Mouse (Mus musculus) neutrophil, adult 83 days (primary cell): ENCODE data around the gene Cd320. TPM values are rescaled to one million over a fixed set of nuclear protein-coding genes. Genes with fewer than 3 reads are reported as not detected.

ENCODE experiments used
- total RNA-seq, 2 experiments: library from RNA; stranded (reverse); gene quantifications; one replicate each; pipeline ENCODE4 v1.2.4; 2023

The Cd320 gene
- total RNA-seq = 1 to 10 TPM; 1.4 to 1.6 TPM

DNA sequence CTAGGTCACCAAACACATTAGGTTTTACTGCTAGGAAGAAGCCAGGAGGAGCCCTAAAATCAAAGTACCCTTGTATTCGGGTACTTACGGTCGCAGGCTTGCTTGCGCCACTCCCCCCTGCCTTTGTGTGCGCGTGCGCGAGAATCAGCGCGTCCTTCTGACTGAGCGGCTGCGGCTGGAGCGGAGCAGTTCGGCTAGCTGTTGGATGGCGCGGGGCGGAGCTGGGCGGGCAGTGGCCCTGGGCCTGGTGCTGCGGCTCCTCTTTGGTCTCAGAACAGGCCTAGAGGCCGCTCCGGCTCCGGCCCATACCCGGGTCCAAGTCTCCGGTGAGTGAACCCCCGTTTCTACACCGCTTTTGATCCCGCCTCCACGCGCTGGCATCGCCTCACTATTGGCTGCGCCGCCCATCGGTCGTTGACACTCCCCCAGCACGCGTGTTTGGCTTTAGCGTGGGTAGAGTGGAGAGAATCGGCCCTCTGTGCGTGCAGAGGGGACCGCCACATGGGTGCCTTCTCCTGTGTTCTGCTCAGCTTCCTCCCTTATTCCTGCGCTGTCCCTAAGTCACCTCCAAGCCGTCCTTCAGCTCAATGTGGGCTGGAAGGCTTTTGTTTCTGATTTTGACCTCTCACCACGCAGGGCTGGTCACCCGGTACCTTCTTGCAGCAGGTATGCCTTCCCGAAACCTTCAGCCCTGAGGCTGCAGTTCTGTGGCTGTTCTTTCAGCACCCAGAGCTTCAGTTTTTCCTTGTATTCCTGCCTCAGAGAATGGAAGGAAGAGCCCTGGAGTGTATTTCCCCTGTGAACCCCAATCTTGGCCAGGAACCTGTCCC, at the start of gene Cd320:
Cd320 (plus strand) TSS at position 126 of the 830 bp plus-strand sequence.

DNA sequence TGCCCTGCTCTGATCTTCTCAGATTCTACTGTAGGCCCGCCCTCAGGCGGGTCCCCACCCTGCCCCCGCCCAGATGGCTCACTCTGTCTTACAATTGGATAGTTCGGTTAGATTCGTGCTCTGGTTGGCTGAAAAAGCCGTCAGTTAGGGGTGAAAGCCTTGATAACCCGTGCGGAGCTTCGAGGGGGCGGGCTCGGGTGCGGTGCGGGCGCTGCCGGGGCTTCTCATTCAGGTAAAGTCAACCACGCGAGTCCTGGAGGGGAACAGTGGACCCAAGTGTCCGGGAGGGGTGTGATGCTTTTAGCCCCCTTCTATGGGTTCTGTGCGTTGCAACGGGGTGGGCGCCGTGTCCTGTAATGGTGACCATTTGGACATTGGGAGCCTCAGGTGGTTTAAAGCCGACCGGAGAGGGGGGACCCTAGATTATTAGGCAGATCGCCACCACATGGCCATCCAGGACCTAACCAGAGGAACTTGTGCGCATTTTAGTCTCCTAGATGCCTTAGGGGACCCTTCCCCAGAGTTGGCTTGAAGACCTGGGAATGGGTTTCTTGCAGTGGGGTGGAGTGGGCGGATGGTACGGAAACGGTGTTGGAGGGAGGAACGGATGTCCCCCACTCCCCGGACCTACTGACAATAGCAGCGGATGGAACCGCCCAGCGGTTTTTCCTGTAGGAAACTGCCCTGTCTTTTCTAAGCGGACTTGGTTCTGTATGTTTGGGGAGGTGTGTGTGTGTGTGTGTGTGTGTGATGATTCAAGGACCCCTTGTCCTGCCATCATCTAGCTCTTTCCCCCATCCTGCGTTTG, 32.4 kb upstream of the Cd320 start, which contains the start of gene Kank3:
Kank3 (plus strand) TSS at position 186 of the 808 bp plus-strand sequence.

DNA sequence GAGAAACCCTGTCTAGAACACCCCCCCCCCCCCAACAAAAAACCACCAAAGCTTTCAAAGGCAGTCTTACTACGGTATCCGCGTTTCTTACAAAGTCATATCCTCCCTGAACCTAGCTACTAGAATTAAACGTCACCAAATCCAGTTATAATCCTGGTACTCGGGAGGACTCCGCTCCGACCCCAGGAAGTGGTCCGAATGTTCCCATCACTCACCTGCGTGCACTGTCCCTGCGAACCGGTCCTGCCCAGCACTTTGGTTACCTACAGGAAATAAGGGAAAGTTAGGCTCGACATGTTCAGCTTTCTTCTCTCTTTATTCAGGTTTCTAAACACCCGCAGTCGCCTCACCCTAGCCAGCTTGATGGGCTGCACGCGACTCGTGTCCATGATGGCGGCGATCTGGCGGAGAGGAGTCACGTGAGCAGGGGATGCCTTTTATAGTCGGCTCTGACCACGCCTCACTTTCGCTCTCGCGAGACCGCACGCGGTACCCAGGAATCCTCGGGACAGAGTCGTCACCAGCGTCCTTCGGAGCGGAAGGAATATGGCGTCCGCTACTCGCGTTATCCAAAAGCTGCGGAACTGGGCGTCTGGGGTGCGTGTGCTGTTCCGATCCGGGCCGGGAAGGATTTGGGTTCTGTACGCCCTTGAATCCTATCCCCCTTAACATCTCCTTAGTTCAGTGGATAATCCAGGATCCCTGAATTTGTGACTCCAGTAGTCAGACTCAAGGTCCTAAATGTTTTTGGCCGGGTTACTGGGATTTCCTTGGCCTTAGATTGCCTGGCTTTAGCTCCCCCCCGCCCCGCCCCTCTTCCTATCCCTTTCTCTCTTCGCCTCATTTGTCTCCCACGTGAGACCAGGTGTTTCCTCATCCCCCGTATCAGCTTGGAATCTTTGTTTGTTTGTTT, 18.6 kb upstream of the Cd320 start, which contains the start of the genes Rps28 and Ndufa7:
Rps28 (minus strand) TSS at position 479 of the 913 bp plus-strand sequence.
Ndufa7 (plus strand) TSS at position 489 of the 913 bp plus-strand sequence.

GRCm38 (mm10) chr17:33873537-33873936, 30.6 kb downstream of the Cd320 start, which contains the start of gene Gm7029:
Gm7029 (plus strand) TSS chr17:33873837.

GRCm38 (mm10) chr17:33890533-33891059, 47.7 kb downstream of the Cd320 start, which contains the start of gene Kifc1:
Kifc1 (minus strand) TSS chr17:33890661.

Other genes starting within 250 kb of the Cd320 start
- 10 to 100 TPM; 57.2 to 61.6 TPM for gene Zfp414, start 214.0 kb upstream of the Cd320 start, total RNA-seq
- gene Pram1, start 205.0 kb upstream of the Cd320 start, total RNA-seq = 100 to 1,000 TPM; 300 to 315 TPM
- gene Hnrnpm, start 156.2 kb upstream of the Cd320 start, total RNA-seq = 100 to 1,000 TPM; 176 to 180 TPM
- 10 to 100 TPM; 53.2 to 58.4 TPM for gene March2, start 124.4 kb upstream of the Cd320 start, total RNA-seq
- gene Rab11b, start 82.6 kb upstream of the Cd320 start, total RNA-seq = 100 to 1,000 TPM; 157 to 164 TPM
- 1 to 10 TPM; 1.9 to 2.0 TPM for gene Angptl4, start 61.3 kb upstream of the Cd320 start, total RNA-seq
- gene Kank3, start 32.6 kb upstream of the Cd320 start, total RNA-seq = 1 to 10 TPM; 4.7 to 6.3 TPM
- 1,000 to 10,000 TPM; 1,192 to 1,292 TPM for gene Rps28, start 18.5 kb upstream of the Cd320 start, total RNA-seq
- 100 to 1,000 TPM; 111 TPM for gene Ndufa7, start 18.5 kb upstream of the Cd320 start, total RNA-seq
- gene Gm7029, start 30.7 kb downstream of the Cd320 start, total RNA-seq = not detected
- gene Kifc1, start 47.6 kb downstream of the Cd320 start, total RNA-seq = 10 to 100 TPM; 43.5 to 51.2 TPM
- gene Platr17, start 62.0 kb downstream of the Cd320 start, total RNA-seq = under 1 TPM in 1 of 2 experiments, not detected in 1; 0.75 TPM
- 10 to 100 TPM; 31.0 to 43.2 TPM for gene Daxx, start 66.3 kb downstream of the Cd320 start, total RNA-seq
- 100 to 1,000 TPM; 223 to 251 TPM for gene Tapbp, start 72.8 kb downstream of the Cd320 start, total RNA-seq
- gene Zbtb22, start 72.8 kb downstream of the Cd320 start, total RNA-seq = 10 to 100 TPM; 33.5 to 33.8 TPM
- gene Rgl2, start 86.5 kb downstream of the Cd320 start, total RNA-seq = 100 to 1,000 TPM; 227 to 229 TPM
- 10 to 100 TPM; 47.8 to 54.5 TPM for gene Pfdn6, start 97.3 kb downstream of the Cd320 start, total RNA-seq
- gene Wdr46, start 97.6 kb downstream of the Cd320 start, total RNA-seq = 10 to 100 TPM; 21.7 to 22.4 TPM
- gene B3galt4, start 108.4 kb downstream of the Cd320 start, total RNA-seq = 10 to 100 TPM; 10.3 to 10.5 TPM
- gene Vps52, start 112.7 kb downstream of the Cd320 start, total RNA-seq = 10 to 100 TPM; 54.0 to 58.9 TPM
- 100 to 1,000 TPM; 476 to 509 TPM for gene Rps18, start 112.9 kb downstream of the Cd320 start, total RNA-seq
- 1,000 to 10,000 TPM; 1,097 to 1,101 TPM for gene H2-K1, start 157.3 kb downstream of the Cd320 start, total RNA-seq
- 10 to 100 TPM in 1 of 2 experiments, 1 to 10 TPM in 1; 8.4 to 13.9 TPM for gene Ring1, start 181.6 kb downstream of the Cd320 start, total RNA-seq
- 10 to 100 TPM; 59.9 to 61.3 TPM for gene H2-Ke6, start 185.0 kb downstream of the Cd320 start, total RNA-seq
- 10 to 100 TPM; 60.8 to 68.3 TPM for gene Slc39a7, start 188.6 kb downstream of the Cd320 start, total RNA-seq
- 10 to 100 TPM; 45.9 to 68.6 TPM for gene Rxrb, start 188.7 kb downstream of the Cd320 start, total RNA-seq
- gene Col11a2, start 196.3 kb downstream of the Cd320 start, total RNA-seq = 10 to 100 TPM; 16.6 to 17.7 TPM
- gene H2-Oa, start 249.2 kb downstream of the Cd320 start, total RNA-seq = 1 to 10 TPM; 1.1 to 1.9 TPM